Mouse (Mus musculus) G1E (cell line): ENCODE measurements around the gene Plod1. TPM values are rescaled to one million over a fixed set of nuclear protein-coding genes. Genes with fewer than 3 reads are reported as not detected.

Source experiments
- ATAC-seq: 2 replicates; pipeline ENCODE4 v1.8.0; 2016; ENCODE audit warnings: mild to moderate bottlenecking; ENCODE audit not compliant: insufficient number of reproducible peaks, poor library complexity, low FRiP score, severe bottlenecking; ENCODE audit errors: extremely low read depth
- DNase-seq: peaks from one replicate; pipeline ENCODE4 v3.0.0; 2012; ENCODE audit warnings: low spot score
- H3K27me3 ChIP-seq: 2 replicates; pipeline ENCODE4 v1.6.1; 2012; ENCODE audit warnings: mild to moderate bottlenecking, low read length, inconsistent platforms; ENCODE audit not compliant: insufficient read depth
- H3K36me3 ChIP-seq: replicated peaks from 2 replicates; pipeline ENCODE3; 2012; ENCODE audit warnings: mild to moderate bottlenecking, inconsistent platforms
- H3K4me1 ChIP-seq: 2 replicates; pipeline ENCODE4 v1.6.1; 2012; ENCODE audit warnings: low read depth, low read length, inconsistent platforms, mixed read lengths; ENCODE audit not compliant: insufficient read depth
- H3K4me3 ChIP-seq: 2 replicates; pipeline ENCODE4 v1.5.1; 2012; ENCODE audit warnings: low read depth, mild to moderate bottlenecking, inconsistent platforms, low read length, moderate library complexity, mixed read lengths
- H3K9me3 ChIP-seq: replicated peaks from 2 replicates; pipeline ENCODE4 v1.6.1; 2012; ENCODE audit warnings: inconsistent platforms
- CTCF ChIP-seq: IDR thresholded peaks from 2 replicates; pipeline ENCODE4 v1.5.1; 2012; ENCODE audit warnings: low read depth, low read length, inconsistent platforms, mixed read lengths
- GATA1 ChIP-seq: IDR thresholded peaks from 2 replicates; pipeline ENCODE4 v1.6.1; 2012; ENCODE audit warnings: borderline replicate concordance, low read length, inconsistent platforms, mixed read lengths
- GATA2 ChIP-seq: IDR thresholded peaks from 2 replicates; pipeline ENCODE4 v1.6.1; 2012; ENCODE audit warnings: low read depth, low read length, inconsistent platforms, borderline replicate concordance
- POLR2AphosphoS5 ChIP-seq: IDR thresholded peaks from 2 replicates; pipeline ENCODE4 v1.6.1; 2012; ENCODE audit warnings: low read depth, low read length, inconsistent platforms; ENCODE audit not compliant: insufficient replicate concordance
- TAL1 ChIP-seq: conservative IDR thresholded peaks from 2 replicates; pipeline ENCODE4 v1.6.1; 2012; ENCODE audit warnings: low read depth, low read length, inconsistent platforms, mixed read lengths
- polyA plus RNA-seq: library from polyadenylated mRNA; stranded (reverse); fragments of >175 nt; gene quantifications from 2 replicates; pipeline ENCODE4 v1.2.3, GENCODE M21; 2012
- total RNA-seq, 2 experiments: library from RNA; stranded (forward) in 1 of 2; stranded (reverse) in 1 of 2; fragments of 200-1000 nt in 1 of 2; fragments of >200 nt in 1 of 2; fragmentation: Nextera tagmentation in 1 of 2; gene quantifications; 2 replicates each; pipeline ENCODE4 v1.2.3; 2014 to 2017

The Plod1 gene
- total and polyA plus RNA-seq, 3 experiments, result 0.90 to 4.6 (median 2.3) TPM

GRCm38 (mm10) chr4:147897348-147897747 is 39.2 kb downstream of the Plod1 start:
- no peak for DNase-seq
- TF ChIP-seq TAL1, result no peak
- TF ChIP-seq CTCF, result no peak
- no peak for TF ChIP-seq POLR2AphosphoS5
- no peak for TF ChIP-seq GATA1
- no peak for TF ChIP-seq GATA2
- no peak overlapping the region for H3K4me3 ChIP-seq
- no peaks in the 10 kb centered on the region for H3K27me3 ChIP-seq
- peaks cover 94% of the 10 kb centered on the region for H3K36me3 ChIP-seq
- no peaks in the 10 kb centered on the region for H3K4me1 ChIP-seq
- H3K9me3 ChIP-seq, result no peaks in the 10 kb centered on the region
- ATAC-seq, result no peak

- no peak for TF ChIP-seq GATA2
- TF ChIP-seq GATA1, result no peak
- TF ChIP-seq CTCF, result no peak
- TF ChIP-seq TAL1, result no peak
- TF ChIP-seq POLR2AphosphoS5, result no peak
- no peak for DNase-seq
Measured at GRCm38 (mm10) chr4:147896411-147896810, 40.2 kb downstream of the Plod1 start.

GRCm38 (mm10) chr4:147895815-147896330 is 40.7 kb downstream of the Plod1 start:
- ATAC-seq (no peak), DNase-seq (no peak)
- Histone ChIP-seq H3K4me3 (no peak overlapping the region), H3K27me3 (no peaks in the 10 kb centered on the region), H3K4me1 (no peaks in the 10 kb centered on the region), H3K36me3 (peaks cover 95% of the 10 kb centered on the region), H3K9me3 (no peaks in the 10 kb centered on the region)
- TF ChIP-seq TAL1 (no peak), CTCF (no peak), GATA2 (no peak), POLR2AphosphoS5 (no peak), GATA1 (no peak)

More at GRCm38 (mm10) chr4:147896411-147896810, 40.2 kb downstream of the Plod1 start:
- Histone ChIP-seq H3K4me3 (no peak overlapping the region), H3K4me1 (no peaks in the 10 kb centered on the region), H3K36me3 (peaks cover 94% of the 10 kb centered on the region), H3K27me3 (no peaks in the 10 kb centered on the region), H3K9me3 (no peaks in the 10 kb centered on the region)
- no peak for ATAC-seq

GRCm38 (mm10) chr4:147890341-147890740 is 46.2 kb downstream of the Plod1 start:
- ATAC-seq (no peak), DNase-seq (no peak)
- TF ChIP-seq GATA2 (no peak), GATA1 (no peak), TAL1 (no peak), CTCF (no peak), POLR2AphosphoS5 (no peak)
- no peaks in the 10 kb centered on the region for H3K4me1 ChIP-seq
- H3K36me3 ChIP-seq, result peaks cover 89% of the 10 kb centered on the region
- H3K4me3 ChIP-seq, result no peak overlapping the region
- H3K27me3 ChIP-seq, result no peaks in the 10 kb centered on the region
- no peaks in the 10 kb centered on the region for H3K9me3 ChIP-seq

- Histone ChIP-seq H3K36me3 (peaks cover 93% of the 10 kb centered on the region), H3K4me3 (no peak overlapping the region), H3K27me3 (no peaks in the 10 kb centered on the region), H3K9me3 (no peaks in the 10 kb centered on the region), H3K4me1 (no peaks in the 10 kb centered on the region)
- ATAC-seq (no peak), DNase-seq (no peak)
- TF ChIP-seq GATA1 (no peak), CTCF (no peak), POLR2AphosphoS5 (no peak), GATA2 (no peak), TAL1 (no peak)
Measured at GRCm38 (mm10) chr4:147888237-147888636, 48.3 kb downstream of the Plod1 start.

- TF ChIP-seq GATA1 (no peak), TAL1 (no peak), CTCF (no peak), POLR2AphosphoS5 (no peak), GATA2 (no peak)
- H3K4me3 ChIP-seq, result no peak overlapping the region
- no peaks in the 10 kb centered on the region for H3K9me3 ChIP-seq
- DNase-seq (no peak), ATAC-seq (no peak)
- H3K36me3 ChIP-seq, result peaks cover 94% of the 10 kb centered on the region
- H3K27me3 ChIP-seq, result no peaks in the 10 kb centered on the region
- no peaks in the 10 kb centered on the region for H3K4me1 ChIP-seq
Measured at GRCm38 (mm10) chr4:147887277-147887676, 49.3 kb downstream of the Plod1 start.

- no peaks in the 10 kb centered on the region for H3K27me3 ChIP-seq
- no peak for DNase-seq
- no peaks in the 10 kb centered on the region for H3K4me1 ChIP-seq
- no peak overlapping the region for H3K4me3 ChIP-seq
- TF ChIP-seq GATA2, result no peak
- no peak for TF ChIP-seq POLR2AphosphoS5
- TF ChIP-seq TAL1, result no peak
- no peak for TF ChIP-seq CTCF
- TF ChIP-seq GATA1, result no peak
- H3K9me3 ChIP-seq, result no peaks in the 10 kb centered on the region
- ATAC-seq, result no peak
- H3K36me3 ChIP-seq, result peaks cover 94% of the 10 kb centered on the region
Measured at GRCm38 (mm10) chr4:147886158-147886557, 50.4 kb downstream of the Plod1 start.
